Mouse (Mus musculus): ENCODE results near the gene Cdc37. TPM values are rescaled to one million over a fixed set of nuclear protein-coding genes. Genes with fewer than 3 reads are reported as not detected.

Gene Cdc37
- total and polyA plus RNA-seq, 2 experiments from 2014 or later = 32.9 to 183 TPM

DNA sequence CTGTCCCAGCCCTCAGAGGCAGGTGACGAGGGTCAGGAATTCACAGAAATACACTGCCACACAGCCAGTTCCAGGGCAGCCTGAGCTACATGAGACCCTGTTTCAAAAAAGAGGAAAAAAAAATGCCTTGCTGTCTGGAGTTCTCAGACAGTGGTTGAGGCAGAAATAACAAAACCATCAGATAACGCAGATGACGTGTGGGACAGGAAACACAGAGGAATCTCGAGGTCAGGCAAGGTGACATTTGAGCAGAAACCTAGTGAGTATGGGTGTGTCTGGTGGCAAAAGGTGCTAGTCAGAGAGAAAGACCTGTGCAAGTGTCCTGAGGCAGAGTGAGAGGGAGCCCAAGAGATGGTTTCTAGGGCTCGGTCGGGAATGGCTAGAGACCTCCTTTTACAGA is 22.6 kb upstream of the Cdc37 start:
- WGBS = 55% methylated on average over 6 of the region's 6 CpGs
- no peak for DNase-seq (ENCODE audit: low spot score)
- H3K4me1 ChIP-seq (ENCODE audit: control insufficient read depth, insufficient read depth) = 0 out of 2 replicates have a peak, but pooled peaks cover under 1% of the 10 kb centered on the region
- no peak overlapping the region for H3K9ac ChIP-seq (replicated peaks; ENCODE audit: low read depth, low read length)
- no peak overlapping the region for H3K27ac ChIP-seq (ENCODE audit: low read depth)
- no peak overlapping the region for H3K4me3 ChIP-seq (ENCODE audit: low read depth, low read length)
- H3K36me3 ChIP-seq (replicated peaks; ENCODE audit: control insufficient read depth, insufficient read depth, low read length) = no peaks in the 10 kb centered on the region
- H3K9me3 ChIP-seq (replicated peaks; ENCODE audit: control insufficient read depth, low read length) = no peaks in the 10 kb centered on the region
- H3K27me3 ChIP-seq (ENCODE audit: control insufficient read depth, insufficient read depth, low read length) = no peaks in the 10 kb centered on the region
- ATAC-seq (ENCODE audit: insufficient read depth, low read depth) = no peak
- no peak overlapping the region for H3K4me2 ChIP-seq (ENCODE audit: low read depth, low read length)
- TF ChIP-seq CTCF (IDR thresholded peaks at IDR 0.05; ENCODE audit: low read depth) (no peak), EP300 (IDR thresholded peaks at IDR 0.05; ENCODE audit: low read depth) (no peak)

DNA sequence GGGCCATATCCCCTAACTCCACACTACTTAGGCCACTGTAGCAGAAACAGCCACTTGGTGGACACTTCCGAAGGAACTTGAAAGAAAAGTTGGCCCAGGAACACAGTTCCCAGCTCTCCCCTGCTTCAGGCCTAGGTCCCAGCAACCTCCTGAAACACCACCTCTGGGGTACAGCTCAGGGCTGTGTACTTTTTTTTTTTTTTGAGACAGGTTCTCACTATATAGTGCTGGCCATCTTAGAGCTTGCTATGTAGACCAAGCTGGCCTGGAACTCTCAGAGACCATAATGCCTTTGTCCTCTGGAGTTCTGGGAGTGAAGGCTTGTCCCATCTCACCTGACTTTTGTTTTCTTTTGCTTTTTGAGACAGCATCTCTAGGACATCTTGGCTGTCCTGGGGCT is 19.4 kb upstream of the Cdc37 start:
- no peak overlapping the region for H3K4me3 ChIP-seq (ENCODE audit: low read depth, low read length)

DNA sequence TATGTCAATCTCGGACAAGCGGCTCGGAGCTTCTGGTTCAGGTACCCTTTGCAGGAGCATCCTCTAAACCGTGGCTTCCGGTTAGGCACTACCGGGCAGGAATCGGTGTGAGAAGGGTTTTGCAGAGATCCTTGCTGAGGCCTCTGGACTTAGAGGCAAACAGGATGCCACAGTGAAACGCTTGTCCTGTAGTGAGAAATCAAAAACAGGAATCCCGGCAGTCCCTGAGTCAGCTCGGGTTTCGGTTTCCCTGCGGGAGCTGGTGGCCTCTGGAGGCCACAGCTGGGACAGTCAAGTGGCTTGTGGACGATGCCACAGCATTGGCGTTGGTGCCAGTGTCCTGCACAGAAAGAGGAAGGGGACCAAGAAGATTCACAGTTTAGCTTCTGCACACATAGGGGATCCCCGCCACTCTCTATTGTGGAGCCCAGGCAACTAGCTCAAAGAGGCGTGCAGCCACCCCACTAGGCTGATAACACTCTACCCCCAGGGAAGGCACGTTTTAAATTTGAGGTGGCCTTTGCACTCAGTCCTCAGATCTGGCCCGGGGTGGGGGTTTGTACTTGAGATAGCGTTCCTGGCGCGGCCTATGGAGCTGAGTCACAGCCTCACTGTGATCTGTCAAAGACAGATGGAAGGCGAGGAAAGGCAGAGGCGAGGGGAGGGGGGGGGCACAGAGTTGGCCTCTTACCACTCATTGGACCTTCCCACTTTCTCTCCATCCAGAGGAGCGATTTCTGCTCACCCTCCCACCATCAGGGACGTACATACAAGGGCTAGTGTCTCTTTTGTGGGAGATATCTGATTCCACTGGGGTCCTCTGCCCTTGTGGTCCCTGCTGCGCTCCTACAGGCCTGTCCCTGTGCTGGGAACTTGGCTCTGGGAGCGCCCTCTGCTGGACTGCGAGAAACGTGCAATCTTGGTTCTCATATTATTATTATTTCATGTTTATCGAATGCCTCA is 18.7 kb upstream of the Cdc37 start:
- 2% methylated on average over 30 of the region's 30 CpGs for WGBS

More for the DNA sequence above, 19.4 kb upstream of the Cdc37 start:
- DNase-seq (ENCODE audit: low spot score) = no peak
- no peak overlapping the region for H3K9ac ChIP-seq (replicated peaks; ENCODE audit: low read depth, low read length)
- WGBS = 22% methylated on average over 1 of the region's 1 CpGs
- H3K27ac ChIP-seq (ENCODE audit: low read depth) = peak overlapping the region; percentile 87
- no peak for ATAC-seq (ENCODE audit: insufficient read depth, low read depth)
- H3K4me2 ChIP-seq (ENCODE audit: low read depth, low read length) = no peak overlapping the region
- no peaks in the 10 kb centered on the region for H3K9me3 ChIP-seq (replicated peaks; ENCODE audit: control insufficient read depth, low read length)
- H3K36me3 ChIP-seq (replicated peaks; ENCODE audit: control insufficient read depth, insufficient read depth, low read length) = no peaks in the 10 kb centered on the region
- peaks cover 20% of the 10 kb centered on the region for H3K4me1 ChIP-seq (ENCODE audit: control insufficient read depth, insufficient read depth)
- H3K27me3 ChIP-seq (ENCODE audit: control insufficient read depth, insufficient read depth, low read length) = peaks cover 27% of the 10 kb centered on the region
- TF ChIP-seq EP300 (IDR thresholded peaks at IDR 0.05; ENCODE audit: low read depth) = no peak
- TF ChIP-seq CTCF (IDR thresholded peaks at IDR 0.05; ENCODE audit: low read depth) = no peak

DNA sequence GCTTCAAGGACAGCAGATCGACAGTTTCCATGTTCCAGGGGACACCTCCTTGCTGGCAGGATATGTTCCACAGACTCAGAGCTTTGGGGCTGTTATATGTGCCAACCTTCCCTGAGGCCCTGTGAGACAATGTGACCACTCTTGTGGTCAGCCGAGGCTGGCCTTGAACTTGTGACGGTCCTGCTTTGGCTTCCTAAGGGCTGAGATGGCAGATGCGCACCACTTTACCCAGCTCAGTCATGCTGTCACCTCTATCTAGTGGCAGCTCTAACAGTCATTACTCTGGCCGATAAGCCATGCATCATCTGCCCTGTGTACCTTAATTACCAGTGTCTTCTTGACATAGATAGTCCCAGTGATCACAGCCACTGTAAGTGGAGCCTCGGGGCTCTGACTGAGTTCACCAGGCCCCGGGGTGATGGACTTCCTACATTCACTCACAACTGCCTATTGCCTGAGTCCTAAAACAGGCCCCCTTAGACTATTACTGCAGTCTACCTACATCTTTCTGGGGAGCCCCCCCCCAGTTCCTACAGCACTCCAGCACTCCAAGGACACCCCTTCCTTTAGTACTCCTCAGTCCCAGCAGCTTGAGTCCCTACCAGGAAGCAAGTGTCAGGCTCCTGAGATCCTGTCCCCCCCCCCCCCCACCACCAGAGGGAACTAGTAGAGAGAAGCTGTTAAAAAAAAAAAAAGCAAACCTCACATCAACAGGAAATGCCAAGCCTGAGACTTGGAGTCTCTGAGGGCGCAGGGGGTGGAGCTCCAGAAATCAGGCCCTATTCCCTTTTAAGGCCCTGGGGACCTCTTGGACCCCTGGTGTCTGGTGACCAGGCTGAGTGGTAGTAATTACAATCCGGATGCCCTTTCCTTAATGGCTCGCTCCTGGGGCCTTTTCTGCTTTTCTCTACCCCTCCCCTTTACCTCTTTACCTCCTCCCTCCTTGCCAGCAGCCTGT is 17.6 kb upstream of the Cdc37 start:
- Histone ChIP-seq H3K36me3 (replicated peaks; ENCODE audit: control insufficient read depth, insufficient read depth, low read length) (no peaks in the 10 kb centered on the region), H3K27me3 (ENCODE audit: control insufficient read depth, insufficient read depth, low read length) (peaks cover 42% of the 10 kb centered on the region), H3K4me3 (ENCODE audit: low read depth, low read length) (peak overlapping the region; percentile 39), H3K4me2 (ENCODE audit: low read depth, low read length) (peak overlapping the region; percentile 79), H3K27ac (ENCODE audit: low read depth) (peak overlapping the region; percentile 87), H3K4me1 (ENCODE audit: control insufficient read depth, insufficient read depth) (peaks cover 20% of the 10 kb centered on the region), H3K9me3 (replicated peaks; ENCODE audit: control insufficient read depth, low read length) (no peaks in the 10 kb centered on the region), H3K9ac (replicated peaks; ENCODE audit: low read depth, low read length) (peak overlapping the region; percentile 40)
- WGBS = 46% methylated on average over 10 of the region's 10 CpGs
- DNase-seq (ENCODE audit: low spot score) (peak; percentile 46), ATAC-seq (ENCODE audit: insufficient read depth, low read depth) (no peak)
- TF ChIP-seq EP300 (IDR thresholded peaks at IDR 0.05; ENCODE audit: low read depth) = no peak
- peak; percentile 6; the same call in 1 of the 2 replicates for TF ChIP-seq CTCF (IDR thresholded peaks at IDR 0.05; ENCODE audit: low read depth)

More for the DNA sequence above, 18.7 kb upstream of the Cdc37 start:
- peak overlapping the region; percentile 87 for H3K27ac ChIP-seq (ENCODE audit: low read depth)
- no peaks in the 10 kb centered on the region for H3K9me3 ChIP-seq (replicated peaks; ENCODE audit: control insufficient read depth, low read length)
- peak overlapping the region; percentile 40 for H3K9ac ChIP-seq (replicated peaks; ENCODE audit: low read depth, low read length)
- DNase-seq (ENCODE audit: low spot score) (peak; percentile 84), ATAC-seq (ENCODE audit: insufficient read depth, low read depth) (peak; percentile 81)
- TF ChIP-seq EP300 (IDR thresholded peaks at IDR 0.05; ENCODE audit: low read depth) (peak; percentile 63), CTCF (IDR thresholded peaks at IDR 0.05; ENCODE audit: low read depth) (peak; percentile 88)
- peak overlapping the region; percentile 79 for H3K4me2 ChIP-seq (ENCODE audit: low read depth, low read length)
- peak overlapping the region; percentile 39 for H3K4me3 ChIP-seq (ENCODE audit: low read depth, low read length)
- no peaks in the 10 kb centered on the region for H3K36me3 ChIP-seq (replicated peaks; ENCODE audit: control insufficient read depth, insufficient read depth, low read length)
- H3K4me1 ChIP-seq (ENCODE audit: control insufficient read depth, insufficient read depth) = peaks cover 20% of the 10 kb centered on the region
- H3K27me3 ChIP-seq (ENCODE audit: control insufficient read depth, insufficient read depth, low read length) = peaks cover 34% of the 10 kb centered on the region

GRCm38 (mm10) chr9:21166516-21166915 is 16.7 kb upstream of the Cdc37 start:
- peak overlapping the region; percentile 53 for H3K4me3 ChIP-seq (ENCODE audit: low read depth, low read length)
- peak overlapping the region; percentile 79 for H3K4me2 ChIP-seq (ENCODE audit: low read depth, low read length)
- DNase-seq (ENCODE audit: low spot score) (no peak), ATAC-seq (ENCODE audit: insufficient read depth, low read depth) (no peak)
- no peaks in the 10 kb centered on the region for H3K36me3 ChIP-seq (replicated peaks; ENCODE audit: control insufficient read depth, insufficient read depth, low read length)
- H3K4me1 ChIP-seq (ENCODE audit: control insufficient read depth, insufficient read depth) = peaks cover 20% of the 10 kb centered on the region
- 20% methylated on average over 3 of the region's 3 CpGs for WGBS
- no peak overlapping the region for H3K9ac ChIP-seq (replicated peaks; ENCODE audit: low read depth, low read length)
- TF ChIP-seq CTCF (IDR thresholded peaks at IDR 0.05; ENCODE audit: low read depth) = no peak
- TF ChIP-seq EP300 (IDR thresholded peaks at IDR 0.05; ENCODE audit: low read depth) = no peak
- H3K27ac ChIP-seq (ENCODE audit: low read depth) = 0 out of 2 replicates have a peak overlapping the region, but pooled peaks have one; percentile 8
- H3K27me3 ChIP-seq (ENCODE audit: control insufficient read depth, insufficient read depth, low read length) = peaks cover 47% of the 10 kb centered on the region
- H3K9me3 ChIP-seq (replicated peaks; ENCODE audit: control insufficient read depth, low read length) = no peaks in the 10 kb centered on the region
